22 mouse cellular contexts compared by ENCODE assay signal in genomic region chr5:119322411-119322810, GRCm38 (mm10).
DNase-seq lines count a peak whose midpoint lies in the region; ATAC-seq and TF ChIP-seq lines count a peak whose summit lies in the region.
"Had no signal": no experiment of that assay in that cellular context is flagged by ENCODE, and none has a peak within 500 bp of the region (broad histone marks: within the 10 kb centered on the region; RNA-seq: fewer than 3 reads in every experiment).

No protein-coding gene starts in this region.

- DNase-seq in forebrain, postnatal 0 days = peak; percentile 25
- no peak for DNase-seq in liver, postnatal 0 days
- peak; percentile 49 for DNase-seq in retina, embryonic 14.5 days (ENCODE audit: low spot score)
- DNase-seq in thymus, postnatal 10 days (ENCODE audit: low spot score in 2 of 2) = no peak
- DNase-seq: adrenal gland, adult 8-10 months; adrenal gland, postnatal 25 days; cerebellum, adult 11 months; cerebellum, adult 2 months; cerebellum, adult 9-11 months; cerebellum, postnatal 25 days; gastrocnemius, postnatal 10 days; gastrocnemius, postnatal 36 days had no signal

- no peak for TF ChIP-seq CTCF in forebrain, postnatal 0 days (IDR thresholded peaks at IDR 0.05; ENCODE audit: low read depth)
- TF ChIP-seq CTCF in liver, postnatal 0 days (IDR thresholded peaks at IDR 0.05; ENCODE audit: low read depth) = no peak
- no peak for TF ChIP-seq CTCF in bone marrow, adult 2 months (IDR thresholded peaks at IDR 0.05; ENCODE audit: control insufficient read depth, insufficient read depth, low read length)

- H3K4me1 ChIP-seq in forebrain, postnatal 0 days (ENCODE audit: insufficient read depth) = no peaks in the 10 kb centered on the region
- H3K4me1 ChIP-seq in forebrain, embryonic 16.5 days (replicated peaks; ENCODE audit: control insufficient read depth, insufficient read depth, low read length) = no peaks in the 10 kb centered on the region
- H3K4me1 ChIP-seq in liver, postnatal 0 days (ENCODE audit: insufficient read depth) = peaks cover 12% of the 10 kb centered on the region
- peaks cover 13% of the 10 kb centered on the region; the same call in 1 of the 2 replicates for H3K4me1 ChIP-seq in liver, embryonic 12.5 days
- peaks cover 3% of the 10 kb centered on the region; the same call in 1 of the 2 replicates for H3K4me1 ChIP-seq in bone marrow, adult 2 months (ENCODE audit: control insufficient read depth, insufficient read depth, low read length)

- H3K36me3 ChIP-seq in forebrain, postnatal 0 days (ENCODE audit: insufficient read depth) = no peaks in the 10 kb centered on the region
- H3K36me3 ChIP-seq in forebrain, embryonic 16.5 days (ENCODE audit: control insufficient read depth, insufficient read depth) = no peaks in the 10 kb centered on the region
- H3K36me3 ChIP-seq in liver, postnatal 0 days (replicated peaks; ENCODE audit: insufficient read depth, low read length) = no peaks in the 10 kb centered on the region
- no peaks in the 10 kb centered on the region for H3K36me3 ChIP-seq in liver, embryonic 12.5 days
- H3K36me3 ChIP-seq: embryonic facial prominence, embryonic 12.5 days; embryonic facial prominence, embryonic 15.5 days; forebrain, embryonic 12.5 days; hindbrain, embryonic 10.5 days; hindbrain, embryonic 13.5 days had no signal

- H3K4me3 ChIP-seq in forebrain, postnatal 0 days (ENCODE audit: low read depth, low read length) = no peak overlapping the region
- no peak overlapping the region for H3K4me3 ChIP-seq in forebrain, embryonic 16.5 days (replicated peaks; ENCODE audit: low read length)
- no peak overlapping the region for H3K4me3 ChIP-seq in liver, postnatal 0 days (ENCODE audit: low read depth, low read length)
- H3K4me3 ChIP-seq in liver, embryonic 12.5 days = no peak overlapping the region
- H3K4me3 ChIP-seq in bone marrow, adult 2 months (replicated peaks; ENCODE audit: control insufficient read depth, low read depth, low read length) = peak overlapping the region; percentile 3
- H3K4me3 ChIP-seq: embryonic facial prominence, embryonic 12.5 days; embryonic facial prominence, embryonic 15.5 days; forebrain, embryonic 12.5 days; hindbrain, embryonic 10.5 days; hindbrain, embryonic 13.5 days had no signal

- ATAC-seq in forebrain, postnatal 0 days = peak; percentile 43
- no peak for ATAC-seq in forebrain, embryonic 16.5 days
- no peak for ATAC-seq in liver, postnatal 0 days
- no peak for ATAC-seq in liver, embryonic 12.5 days
- ATAC-seq: intestine, postnatal 0 days had no signal

- no peaks in the 10 kb centered on the region for H3K27me3 ChIP-seq in forebrain, postnatal 0 days (ENCODE audit: insufficient read depth, low read length)
- no peaks in the 10 kb centered on the region for H3K27me3 ChIP-seq in forebrain, embryonic 16.5 days (replicated peaks; ENCODE audit: control insufficient read depth, insufficient read depth, low read length)
- H3K27me3 ChIP-seq in liver, postnatal 0 days (ENCODE audit: insufficient read depth, low read length) = no peaks in the 10 kb centered on the region
- no peaks in the 10 kb centered on the region for H3K27me3 ChIP-seq in liver, embryonic 12.5 days (replicated peaks)
- H3K27me3 ChIP-seq: embryonic facial prominence, embryonic 12.5 days; embryonic facial prominence, embryonic 15.5 days; hindbrain, embryonic 13.5 days had no signal

- 16% methylated on average over 13 of the region's 13 CpGs for WGBS in forebrain, postnatal 0 days
- WGBS in forebrain, embryonic 16.5 days = 17% methylated on average over 13 of the region's 13 CpGs
- WGBS in liver, postnatal 0 days (ENCODE audit: insufficient replicate concordance) = 70% methylated on average over 13 of the region's 13 CpGs
- WGBS in liver, embryonic 12.5 days (ENCODE audit: insufficient replicate concordance) = 78% methylated on average over 13 of the region's 13 CpGs
- WGBS in bone marrow, adult 2 months = 80% methylated on average over 13 of the region's 13 CpGs

- no peak overlapping the region for H3K27ac ChIP-seq in forebrain, postnatal 0 days (ENCODE audit: low read depth, low read length)
- no peak overlapping the region for H3K27ac ChIP-seq in forebrain, embryonic 16.5 days (ENCODE audit: low read length)
- H3K27ac ChIP-seq in liver, postnatal 0 days (ENCODE audit: low read depth) = no peak overlapping the region
- H3K27ac ChIP-seq in liver, embryonic 12.5 days = no peak overlapping the region
- peak overlapping the region; percentile 78 for H3K27ac ChIP-seq in bone marrow, adult 2 months (ENCODE audit: control insufficient read depth, insufficient read depth, low read depth, low read length, poor library complexity)
- H3K27ac ChIP-seq: embryonic facial prominence, embryonic 12.5 days; embryonic facial prominence, embryonic 15.5 days; forebrain, embryonic 12.5 days; hindbrain, embryonic 10.5 days; hindbrain, embryonic 13.5 days had no signal

- H3K9me3 ChIP-seq in forebrain, postnatal 0 days (ENCODE audit: low read length) = no peaks in the 10 kb centered on the region
- no peaks in the 10 kb centered on the region for H3K9me3 ChIP-seq in forebrain, embryonic 16.5 days (ENCODE audit: control insufficient read depth, low read length)
- no peaks in the 10 kb centered on the region for H3K9me3 ChIP-seq in liver, postnatal 0 days (ENCODE audit: low read length)
- no peaks in the 10 kb centered on the region for H3K9me3 ChIP-seq in liver, embryonic 12.5 days (replicated peaks)
- H3K9me3 ChIP-seq: embryonic facial prominence, embryonic 12.5 days; embryonic facial prominence, embryonic 15.5 days; forebrain, embryonic 12.5 days; hindbrain, embryonic 10.5 days; hindbrain, embryonic 13.5 days had no signal

- no peak for TF ChIP-seq EP300 in liver, postnatal 0 days (IDR thresholded peaks at IDR 0.05; ENCODE audit: low read depth)

- no peak for TF ChIP-seq POLR2A in bone marrow, adult 2 months (IDR thresholded peaks at IDR 0.05; ENCODE audit: borderline replicate concordance, control insufficient read depth, low read depth, low read length)

- H3K9ac ChIP-seq in forebrain, postnatal 0 days = no peak overlapping the region
- H3K9ac ChIP-seq in forebrain, embryonic 16.5 days (replicated peaks; ENCODE audit: low read depth, low read length) = no peak overlapping the region
- no peak overlapping the region for H3K9ac ChIP-seq in liver, postnatal 0 days (replicated peaks)
- no peak overlapping the region for H3K9ac ChIP-seq in liver, embryonic 12.5 days
- H3K9ac ChIP-seq: embryonic facial prominence, embryonic 12.5 days; embryonic facial prominence, embryonic 15.5 days; forebrain, embryonic 12.5 days; hindbrain, embryonic 13.5 days had no signal

- H3K4me2 ChIP-seq in forebrain, postnatal 0 days (ENCODE audit: low read depth) = no peak overlapping the region
- no peak overlapping the region for H3K4me2 ChIP-seq in forebrain, embryonic 16.5 days (ENCODE audit: low read length)
- H3K4me2 ChIP-seq in liver, postnatal 0 days (ENCODE audit: low read depth, low read length) = 0 out of 2 replicates have a peak overlapping the region, but pooled peaks have one; percentile 38
- H3K4me2 ChIP-seq in liver, embryonic 12.5 days = no peak overlapping the region
- H3K4me2 ChIP-seq: embryonic facial prominence, embryonic 12.5 days; embryonic facial prominence, embryonic 15.5 days; forebrain, embryonic 12.5 days; heart, embryonic 11.5 days; hindbrain, embryonic 13.5 days had no signal

Comparison
In these comparisons a context has a peak if more than half of its experiments do, and no peak if none do; other contexts are left out.
1. DNase-seq: peak in forebrain, postnatal 0 days (single experiment) and retina, embryonic 14.5 days (single experiment); none in liver, postnatal 0 days (single experiment) and thymus, postnatal 10 days (0 of 2).